Mouse (Mus musculus): ENCODE data around the gene Enpp1.

DNA sequence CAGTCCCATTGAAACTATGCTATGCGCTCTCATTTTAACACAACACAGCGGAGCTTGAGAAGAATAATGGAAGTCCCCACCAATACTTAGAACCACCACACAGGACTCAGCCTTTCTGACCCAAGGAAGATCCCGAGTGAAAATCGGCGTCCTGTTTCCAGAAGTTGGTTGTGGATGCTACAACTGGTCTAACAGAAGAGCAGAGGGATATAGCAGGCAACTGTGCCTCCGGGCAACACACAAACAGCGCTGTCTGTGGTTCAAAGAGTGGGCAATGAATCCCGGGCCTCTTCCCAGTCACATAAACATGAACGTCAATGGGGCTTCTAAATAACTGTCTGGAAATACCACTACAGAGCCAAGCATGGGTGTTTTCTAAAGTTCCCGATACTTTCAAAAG is 888 bp downstream of the Enpp1 start:
- TF ChIP-seq CTCF (IDR thresholded peaks at IDR 0.05; ENCODE audit: low read depth) (no peak), EP300 (IDR thresholded peaks at IDR 0.05; ENCODE audit: low read depth) (no peak)

Data from liver, postnatal 0 days (tissue).